Mouse (Mus musculus) liver, embryonic 12.5 days (tissue): Measurements from ENCODE around the gene Cbx7. TPM values are rescaled to one million over a fixed set of nuclear protein-coding genes. Genes with fewer than 3 reads are reported as not detected.
"Not testable (repeated sequence)": the region's sequence is repeated elsewhere in the genome, so short reads cannot be mapped to it uniquely, and the experiment has no call there.

Experiments
- ATAC-seq: fragments of 200-750 bp; cut with Nextera tagmentation; 2 replicates; pipeline ENCODE4 v1.8.0; 2017; ENCODE audit warnings: moderate number of reproducible peaks, mild to moderate bottlenecking, moderate library complexity
- H3K27ac ChIP-seq: fragments of 300-500 bp; sonication (generic); 2 replicates; pipeline ENCODE4 v1.5.1; 2016; ENCODE audit warnings: mild to moderate bottlenecking
- H3K27me3 ChIP-seq: fragments of 300-500 bp; sonication (generic); replicated peaks from 2 replicates; pipeline ENCODE4 v1.6.1; 2016; ENCODE audit warnings: mild to moderate bottlenecking, moderate library complexity
- H3K36me3 ChIP-seq: fragments of 300-500 bp; sonication (generic); 2 replicates; pipeline ENCODE4 v1.6.1; 2016; ENCODE audit warnings: mild to moderate bottlenecking, moderate library complexity
- H3K4me1 ChIP-seq: fragments of 300-500 bp; sonication (generic); 2 replicates; pipeline ENCODE4 v1.6.1; 2016
- H3K4me2 ChIP-seq: fragments of 300-500 bp; sonication (generic); 2 replicates; pipeline ENCODE4 v1.6.1; 2016; ENCODE audit warnings: mild to moderate bottlenecking, moderate library complexity
- H3K4me3 ChIP-seq: fragments of 300-500 bp; sonication (generic); 2 replicates; pipeline ENCODE4 v1.5.1; 2016; ENCODE audit warnings: mild to moderate bottlenecking, moderate library complexity
- H3K9ac ChIP-seq: fragments of 300-500 bp; sonication (generic); 2 replicates; pipeline ENCODE4 v1.6.1; 2016; ENCODE audit warnings: mild to moderate bottlenecking, moderate library complexity
- H3K9me3 ChIP-seq: fragments of 300-500 bp; sonication (generic); replicated peaks from 2 replicates; pipeline ENCODE4 v1.6.1; 2016; ENCODE audit warnings: mild to moderate bottlenecking, moderate library complexity
- WGBS: fragments of 180-500 bp; shearing (Covaris S2); methylation state at CpG from one replicate; pipeline ENCODE4 v1.1.7; 2016; ENCODE audit not compliant: insufficient replicate concordance; 5-methylcytosine and 5-hydroxymethylcytosine counted together
- polyA plus RNA-seq: library from polyadenylated mRNA; unstranded; fragments of >200 nt; fragmentation: Nextera tagmentation; extraction: Ambion mirVana; gene quantifications from 2 replicates; pipeline ENCODE4 v1.2.1, GENCODE M21; 2016

Gene Cbx7
- polyA plus RNA-seq, 1 experiment from 2014 or later, result 2.0 TPM

- Histone ChIP-seq H3K27ac (no peak overlapping the region), H3K9me3 (no peaks in the 10 kb centered on the region), H3K4me2 (no peak overlapping the region), H3K36me3 (peaks cover 4% of the 10 kb centered on the region; the same call in 1 of the 2 replicates), H3K9ac (no peak overlapping the region), H3K4me3 (no peak overlapping the region), H3K4me1 (no peaks in the 10 kb centered on the region), H3K27me3 (no peaks in the 10 kb centered on the region)
- ATAC-seq, result no peak
- WGBS, result 73% methylated on average over 3 of the region's 3 CpGs
Observed at GRCm38 (mm10) chr15:79914357-79914756, 56.6 kb downstream of the Cbx7 start.

- no peaks in the 10 kb centered on the region for H3K9me3 ChIP-seq
- WGBS, result 74% methylated on average over 6 of the region's 6 CpGs
- ATAC-seq, result no peak
- H3K36me3 ChIP-seq, result peaks cover 4% of the 10 kb centered on the region; the same call in 1 of the 2 replicates
- no peak overlapping the region for H3K4me3 ChIP-seq
- no peak overlapping the region for H3K27ac ChIP-seq
- H3K27me3 ChIP-seq, result no peaks in the 10 kb centered on the region
- H3K4me1 ChIP-seq, result no peaks in the 10 kb centered on the region
- no peak overlapping the region for H3K9ac ChIP-seq
- no peak overlapping the region for H3K4me2 ChIP-seq
Observed at GRCm38 (mm10) chr15:79913761-79914346, 57.1 kb downstream of the Cbx7 start.

GRCm38 (mm10) chr15:79911339-79911738, 59.6 kb downstream of the Cbx7 start:
- Histone ChIP-seq H3K4me1 (no peaks in the 10 kb centered on the region), H3K27me3 (peaks cover 1% of the 10 kb centered on the region; the same call in 1 of the 2 replicates), H3K4me3 (no peak overlapping the region), H3K9ac (no peak overlapping the region), H3K36me3 (peaks cover 28% of the 10 kb centered on the region), H3K27ac (no peak overlapping the region), H3K9me3 (no peaks in the 10 kb centered on the region), H3K4me2 (no peak overlapping the region)
- no peak for ATAC-seq
- WGBS, result 79% methylated on average over 8 of the region's 8 CpGs

- not testable (repeated sequence) for H3K9ac ChIP-seq, H3K9me3 ChIP-seq, ATAC-seq, H3K4me3 ChIP-seq, H3K4me2 ChIP-seq, H3K27ac ChIP-seq, H3K4me1 ChIP-seq, H3K27me3 ChIP-seq
- peaks cover 33% of the 10 kb centered on the region for H3K36me3 ChIP-seq
- WGBS, result 60% methylated on average over 1 of the region's 1 CpGs
Observed at GRCm38 (mm10) chr15:79910812-79911211, 60.1 kb downstream of the Cbx7 start.

GRCm38 (mm10) chr15:79909006-79909405, 61.9 kb downstream of the Cbx7 start:
- WGBS, result 80% methylated on average over 3 of the region's 3 CpGs
- H3K36me3 ChIP-seq, result peaks cover 50% of the 10 kb centered on the region
- H3K4me3 ChIP-seq, H3K4me1 ChIP-seq, H3K27me3 ChIP-seq, H3K9ac ChIP-seq, H3K27ac ChIP-seq, ATAC-seq, H3K9me3 ChIP-seq, H3K4me2 ChIP-seq: not testable (repeated sequence)

GRCm38 (mm10) chr15:79906855-79907254, 64.1 kb downstream of the Cbx7 start:
- Histone ChIP-seq H3K4me2 (no peak overlapping the region), H3K27ac (no peak overlapping the region), H3K4me1 (no peaks in the 10 kb centered on the region), H3K4me3 (no peak overlapping the region), H3K27me3 (peaks cover 3% of the 10 kb centered on the region; the same call in 1 of the 2 replicates), H3K9ac (no peak overlapping the region), H3K36me3 (peaks cover 69% of the 10 kb centered on the region), H3K9me3 (no peaks in the 10 kb centered on the region)
- no peak for ATAC-seq
- WGBS, result 58% methylated on average over 14 of the region's 14 CpGs

- ATAC-seq, result no peak
- WGBS, result 80% methylated on average over 12 of the region's 12 CpGs
- Histone ChIP-seq H3K36me3 (peaks cover 85% of the 10 kb centered on the region), H3K4me1 (0 out of 2 replicates have a peak, but pooled peaks cover under 1% of the 10 kb centered on the region), H3K27ac (no peak overlapping the region), H3K4me2 (no peak overlapping the region), H3K9ac (no peak overlapping the region), H3K9me3 (no peaks in the 10 kb centered on the region), H3K4me3 (no peak overlapping the region), H3K27me3 (peaks cover 3% of the 10 kb centered on the region; the same call in 1 of the 2 replicates)
Observed at GRCm38 (mm10) chr15:79905211-79905610, 65.7 kb downstream of the Cbx7 start.

- H3K27me3 ChIP-seq, result not testable (repeated sequence)
Observed at GRCm38 (mm10) chr15:79904678-79905077, 66.2 kb downstream of the Cbx7 start.

GRCm38 (mm10) chr15:79903963-79904362, 67.0 kb downstream of the Cbx7 start:
- H3K9ac ChIP-seq, result 0 out of 2 replicates have a peak overlapping the region, but pooled peaks have one; percentile 7
- no peak overlapping the region for H3K4me2 ChIP-seq
- H3K36me3 ChIP-seq, result peaks cover 94% of the 10 kb centered on the region
- no peak for ATAC-seq
- no peak overlapping the region for H3K27ac ChIP-seq
- peaks cover 3% of the 10 kb centered on the region; the same call in 1 of the 2 replicates for H3K27me3 ChIP-seq
- no peak overlapping the region for H3K4me3 ChIP-seq
- 0 out of 2 replicates have a peak, but pooled peaks cover 3% of the 10 kb centered on the region for H3K4me1 ChIP-seq
- no peaks in the 10 kb centered on the region for H3K9me3 ChIP-seq

More at GRCm38 (mm10) chr15:79904678-79905077, 66.2 kb downstream of the Cbx7 start:
- not testable (repeated sequence) for H3K9ac ChIP-seq, H3K4me1 ChIP-seq, H3K9me3 ChIP-seq, ATAC-seq, H3K4me2 ChIP-seq, H3K4me3 ChIP-seq, H3K27ac ChIP-seq
- 82% methylated on average over 11 of the region's 11 CpGs for WGBS
- peaks cover 86% of the 10 kb centered on the region for H3K36me3 ChIP-seq

- peaks cover 96% of the 10 kb centered on the region for H3K36me3 ChIP-seq
- not testable (repeated sequence) for H3K4me1 ChIP-seq, H3K4me3 ChIP-seq, H3K9me3 ChIP-seq, H3K27ac ChIP-seq, ATAC-seq, H3K4me2 ChIP-seq, H3K27me3 ChIP-seq, H3K9ac ChIP-seq
- 86% methylated on average over 8 of the region's 8 CpGs for WGBS
Observed at GRCm38 (mm10) chr15:79903081-79903480, 67.8 kb downstream of the Cbx7 start.

GRCm38 (mm10) chr15:79901399-79901798, 69.5 kb downstream of the Cbx7 start:
- Histone ChIP-seq H3K27me3 (peaks cover 3% of the 10 kb centered on the region; the same call in 1 of the 2 replicates), H3K36me3 (peaks cover 92% of the 10 kb centered on the region), H3K27ac (no peak overlapping the region), H3K9ac (no peak overlapping the region), H3K4me3 (no peak overlapping the region), H3K4me2 (no peak overlapping the region), H3K4me1 (peaks cover 7% of the 10 kb centered on the region), H3K9me3 (no peaks in the 10 kb centered on the region)
- WGBS, result 92% methylated on average over 2 of the region's 2 CpGs
- no peak for ATAC-seq

- Histone ChIP-seq H3K4me1 (peaks cover 14% of the 10 kb centered on the region), H3K9me3 (no peaks in the 10 kb centered on the region), H3K27ac (no peak overlapping the region), H3K9ac (no peak overlapping the region), H3K4me3 (no peak overlapping the region), H3K27me3 (no peaks in the 10 kb centered on the region), H3K4me2 (no peak overlapping the region), H3K36me3 (peaks cover 87% of the 10 kb centered on the region)
- 71% methylated on average over 7 of the region's 7 CpGs for WGBS
- no peak for ATAC-seq
Observed at GRCm38 (mm10) chr15:79900751-79901150, 70.2 kb downstream of the Cbx7 start.
